Mouse (Mus musculus) B cell, adult 2 months (primary cell): ENCODE measurements around the gene Gm17482.

Source experiments
- DNase-seq, 2 experiments: peaks; one replicate each; pipeline ENCODE4 v3.0.0; 2022

Gm17482 gene

GRCm38 (mm10) chr6:115251531-115251985 is 24.4 kb downstream of the Gm17482 start:
- DNase-seq = no peak

DNA sequence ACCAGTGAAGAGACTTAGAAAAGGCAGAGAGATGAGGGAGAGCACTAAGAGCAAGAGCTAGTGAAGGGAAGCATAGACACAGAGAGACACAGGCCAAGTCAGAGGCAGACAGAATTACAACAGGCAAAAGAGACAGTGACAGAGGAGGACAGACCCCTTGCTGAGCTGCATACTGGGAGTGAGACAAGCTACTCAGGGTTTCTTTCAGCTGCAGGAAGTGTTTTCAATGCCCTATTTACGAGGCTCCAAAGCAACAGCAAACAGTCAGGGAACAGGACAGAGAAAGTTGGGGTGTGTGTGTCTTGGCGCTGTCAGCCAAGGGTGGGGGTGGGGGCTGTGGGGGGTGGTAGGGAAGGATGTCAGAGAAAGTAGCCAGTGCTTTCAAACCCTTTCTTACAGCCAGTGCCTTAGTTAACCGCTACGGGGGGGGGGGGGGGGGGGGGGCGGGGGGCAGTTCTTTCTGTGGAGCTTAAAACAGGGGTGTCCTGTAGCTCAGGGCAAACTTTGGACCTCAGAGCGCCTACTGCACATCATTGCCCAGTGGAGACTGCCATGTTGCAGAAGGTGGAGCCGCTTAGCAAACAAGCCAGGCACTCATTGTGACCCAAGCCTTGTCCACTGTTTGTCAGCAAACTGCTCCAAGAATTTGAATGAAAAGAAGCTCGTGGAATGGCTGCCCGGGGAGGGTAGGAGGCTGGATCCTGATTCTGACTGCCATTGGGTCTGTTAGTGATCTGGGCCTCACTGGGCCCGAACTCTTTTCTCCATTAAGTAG is 25.1 kb downstream of the Gm17482 start, which contains the start of gene Timp4:
Gene Timp4, minus strand, starts transcription at position 107 of the 775 bp plus-strand sequence.
- DNase-seq = no peak

GRCm38 (mm10) chr6:115255171-115255570 is 28.0 kb downstream of the Gm17482 start:
- no peak for DNase-seq

DNA sequence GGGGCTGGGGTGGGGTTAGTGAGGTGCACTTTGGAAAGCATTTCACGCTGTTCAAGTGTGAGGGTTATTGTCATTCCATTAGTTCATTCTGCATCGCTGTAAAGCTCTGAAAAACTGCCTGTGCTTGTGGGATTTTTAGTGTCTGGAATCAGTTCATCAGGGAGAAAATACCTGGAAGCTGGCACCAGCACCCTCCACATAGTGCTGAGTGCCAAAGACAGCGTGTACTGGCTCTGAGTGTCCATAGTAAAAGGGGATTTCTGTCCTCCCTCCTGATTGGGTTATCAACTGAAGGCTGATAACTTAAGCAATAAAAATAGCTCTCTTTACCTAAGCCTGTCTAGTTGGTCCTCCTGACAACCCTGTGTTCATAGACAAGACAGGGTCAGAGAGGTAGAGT is 33.4 kb downstream of the Gm17482 start:
- no peak for DNase-seq

GRCm38 (mm10) chr6:115266791-115267190 is 39.6 kb downstream of the Gm17482 start:
- DNase-seq = no peak

DNA sequence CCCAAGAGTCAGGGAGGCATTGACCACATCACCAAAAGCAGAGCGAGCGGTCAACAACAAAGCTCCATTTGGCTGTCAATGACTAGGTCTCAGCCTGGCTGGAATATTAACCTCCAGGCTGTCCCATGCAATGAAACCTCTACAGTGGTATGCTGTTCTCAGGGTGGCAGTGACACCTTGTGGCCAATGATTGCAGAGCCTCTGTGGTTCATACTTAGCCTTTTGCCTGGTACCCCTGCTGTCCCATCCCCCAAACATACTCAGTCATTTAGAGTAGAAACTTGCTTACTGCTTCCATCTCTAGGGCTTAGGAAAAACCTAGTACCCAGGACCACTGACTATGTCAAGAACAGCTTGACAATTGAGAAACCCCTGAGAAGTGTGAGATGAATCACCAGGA is 40.8 kb downstream of the Gm17482 start:
- DNase-seq = peak; percentile 4 to 15

GRCm38 (mm10) chr6:115268551-115269385 is 41.6 kb downstream of the Gm17482 start:
- DNase-seq = no peak

DNA sequence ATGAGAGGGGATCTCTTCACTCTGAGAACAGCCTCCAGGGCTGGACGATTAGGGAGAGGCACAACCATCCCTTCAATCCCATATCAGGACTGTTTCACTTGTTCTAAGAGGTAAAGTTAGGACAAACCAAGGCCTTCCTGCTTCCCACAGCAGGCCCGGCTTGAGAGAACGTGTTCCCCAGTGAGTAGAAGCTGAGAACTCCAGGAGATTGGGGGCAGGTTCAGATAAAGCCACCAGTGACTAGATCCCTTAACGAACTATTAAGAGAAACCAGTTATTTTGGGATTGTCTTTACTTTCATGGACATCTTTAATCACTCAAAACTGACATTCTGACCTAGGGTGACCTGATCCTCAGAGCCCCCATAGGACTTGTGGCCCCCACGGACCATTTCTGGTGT is 42.4 kb downstream of the Gm17482 start:
- DNase-seq = no peak

DNA sequence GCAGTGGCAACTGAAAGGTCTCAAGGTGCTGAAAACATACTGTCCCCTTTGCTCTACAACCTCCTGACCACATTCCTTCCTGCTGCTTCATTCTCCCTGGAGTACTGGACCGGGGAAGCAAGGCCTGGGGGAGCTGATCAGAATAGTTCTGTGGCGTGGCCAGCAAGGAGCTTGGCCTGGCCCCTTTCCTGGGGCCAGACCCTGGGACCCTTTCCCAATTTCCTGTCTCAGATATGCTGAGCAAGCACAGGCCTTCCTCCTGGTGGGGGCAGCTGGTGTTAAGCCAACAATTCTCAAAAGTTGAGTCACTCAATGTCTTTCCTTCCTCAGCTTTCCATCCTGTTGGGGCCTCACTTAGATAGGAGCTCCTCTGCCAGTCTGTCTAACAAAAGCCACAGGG is 42.9 kb downstream of the Gm17482 start:
- DNase-seq = no peak

GRCm38 (mm10) chr6:115271326-115271725 is 44.2 kb downstream of the Gm17482 start:
- DNase-seq = no peak

- DNase-seq = no peak
These were observed 44.7 kb downstream of the Gm17482 start for GRCm38 (mm10) chr6:115271866-115272271.

- no peak for DNase-seq
These were observed 46.2 kb downstream of the Gm17482 start for GRCm38 (mm10) chr6:115273346-115273745.

- DNase-seq = no peak
These were observed 47.6 kb downstream of the Gm17482 start for GRCm38 (mm10) chr6:115274705-115275104.

DNA sequence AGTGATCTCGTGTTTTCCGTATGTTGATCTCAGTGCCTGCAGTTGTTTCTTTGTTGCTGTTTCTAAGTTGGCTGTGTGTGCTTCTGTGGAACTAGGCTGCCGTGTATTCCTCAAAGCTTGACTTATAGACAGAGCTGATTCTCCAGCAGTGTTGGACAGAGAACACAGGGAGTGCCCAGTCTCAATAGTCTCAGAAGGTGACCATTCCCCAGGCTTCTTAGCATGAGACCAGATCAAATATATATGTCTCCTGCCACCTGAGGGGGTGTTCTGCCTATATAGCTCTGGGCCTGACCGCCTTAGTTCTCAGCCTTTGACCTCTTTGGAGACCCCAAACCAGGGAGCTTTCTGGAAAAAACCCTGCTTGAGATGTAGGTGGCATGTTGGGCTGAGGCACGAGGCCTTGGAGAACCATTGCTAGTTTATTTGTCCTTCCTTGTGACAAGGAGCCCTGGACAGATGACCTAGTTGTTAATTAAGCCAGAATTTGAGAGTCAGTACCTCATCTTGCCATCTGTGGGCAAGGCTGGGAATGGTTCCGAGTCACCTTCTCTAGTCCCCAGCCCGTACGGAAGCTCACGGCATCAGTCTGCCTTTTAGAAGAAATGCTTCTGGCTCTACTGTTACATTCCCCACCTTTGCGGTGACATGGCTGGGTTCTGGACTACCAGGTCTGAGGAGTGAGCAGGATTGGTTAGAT is 48.1 kb downstream of the Gm17482 start:
- no peak for DNase-seq

GRCm38 (mm10) chr6:115278086-115278485 is 50.9 kb downstream of the Gm17482 start:
- no peak for DNase-seq

GRCm38 (mm10) chr6:115279639-115280038 is 52.5 kb downstream of the Gm17482 start:
- no peak for DNase-seq

DNA sequence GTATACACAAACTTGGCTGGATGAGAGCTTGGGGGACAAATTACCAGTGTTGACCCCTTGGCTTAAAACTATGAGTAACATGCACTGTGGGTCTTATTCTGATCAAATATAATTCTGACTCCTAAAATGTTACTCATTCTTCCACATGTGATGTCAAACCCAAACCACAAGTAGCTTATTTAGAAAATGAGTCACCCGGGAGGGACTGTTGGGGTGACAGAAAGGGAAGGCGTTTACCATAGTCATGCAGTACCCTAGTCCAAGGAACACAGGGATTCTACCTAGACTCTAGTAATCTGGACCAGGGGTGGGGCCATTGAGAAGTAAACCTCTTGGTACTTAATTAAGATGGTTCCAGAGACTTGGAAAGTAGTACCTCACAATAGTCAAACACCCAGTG is 57.0 kb downstream of the Gm17482 start:
- DNase-seq = no peak

- no peak for DNase-seq
These were observed 59.3 kb downstream of the Gm17482 start for GRCm38 (mm10) chr6:115286441-115286840.

DNA sequence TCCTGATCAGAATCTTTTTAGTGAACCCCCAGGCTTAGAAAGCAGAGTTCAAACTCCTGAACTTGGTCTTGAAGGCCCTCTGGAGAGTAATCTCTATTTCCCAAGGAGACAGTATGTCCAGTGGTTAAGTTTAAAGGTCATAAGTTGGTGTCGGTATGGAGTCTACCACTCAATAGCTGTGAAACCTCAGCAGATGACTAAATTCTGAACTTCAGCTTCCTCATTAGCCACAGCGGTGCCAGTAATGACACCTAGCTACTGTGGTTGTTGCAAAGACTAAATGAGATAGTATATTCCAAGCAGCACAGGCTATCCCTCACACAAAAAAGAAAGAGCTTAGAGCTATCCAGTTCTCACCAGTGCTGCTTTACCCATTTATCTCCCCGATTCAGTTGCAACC is 61.1 kb downstream of the Gm17482 start:
- DNase-seq = no peak

DNA sequence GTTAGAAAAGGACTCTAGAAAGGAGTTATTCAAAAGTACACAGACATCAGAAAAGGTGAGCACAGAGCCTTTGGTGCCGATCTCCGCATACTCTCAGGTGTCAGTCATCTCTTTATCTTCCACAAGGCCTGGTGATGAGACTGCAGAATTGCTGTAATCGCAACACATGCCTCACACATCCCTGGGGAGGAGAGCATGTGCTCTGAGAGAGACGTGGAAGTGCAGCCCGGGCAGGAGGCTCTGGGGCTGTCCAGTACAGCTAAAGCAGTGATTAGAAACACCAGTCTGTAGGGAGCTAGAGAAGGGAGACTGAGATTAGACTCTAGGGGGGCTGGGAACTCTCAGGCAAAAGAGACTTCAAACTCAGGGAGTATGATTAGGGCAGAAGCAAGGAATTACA is 63.4 kb downstream of the Gm17482 start:
- no peak for DNase-seq

DNA sequence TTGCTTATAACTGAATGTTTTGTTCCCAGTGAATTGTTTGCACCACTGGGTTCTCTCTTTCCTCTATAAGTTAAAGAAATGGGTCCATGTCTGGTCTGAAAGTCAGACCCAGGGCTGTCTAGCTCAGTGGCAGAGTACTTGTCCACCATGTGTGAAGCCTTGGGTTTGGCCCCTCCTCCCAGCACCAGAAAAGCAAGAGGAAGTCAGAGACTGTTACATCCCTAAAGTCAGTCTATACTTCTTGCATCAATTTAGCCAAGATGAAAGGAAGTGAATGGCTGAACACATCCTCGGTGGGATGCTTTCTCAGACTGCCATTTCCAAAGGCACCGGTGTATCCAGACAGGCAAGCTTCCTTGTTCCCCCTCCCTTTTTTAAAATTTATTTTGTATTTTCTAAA is 63.9 kb downstream of the Gm17482 start:
- no peak for DNase-seq

DNA sequence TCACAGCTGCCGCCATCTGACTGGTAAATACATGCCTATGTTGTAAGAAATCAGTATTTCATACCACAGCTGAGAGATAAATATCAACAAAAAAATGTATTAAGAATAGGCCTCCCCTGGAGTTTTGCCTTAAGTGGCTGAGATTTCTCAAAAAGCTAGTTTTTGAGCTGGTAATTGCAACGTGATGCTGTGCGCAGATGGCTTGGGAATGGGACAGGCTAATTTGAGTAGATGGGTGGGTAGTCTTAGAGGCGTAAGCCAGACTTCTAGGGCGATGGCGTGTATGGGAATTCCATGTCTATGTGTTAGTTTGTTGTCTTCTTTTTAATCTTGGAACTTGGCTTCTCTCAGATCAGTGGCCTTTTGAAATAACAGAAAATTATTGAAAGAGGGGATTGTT is 64.7 kb downstream of the Gm17482 start:
- DNase-seq = no peak

DNA sequence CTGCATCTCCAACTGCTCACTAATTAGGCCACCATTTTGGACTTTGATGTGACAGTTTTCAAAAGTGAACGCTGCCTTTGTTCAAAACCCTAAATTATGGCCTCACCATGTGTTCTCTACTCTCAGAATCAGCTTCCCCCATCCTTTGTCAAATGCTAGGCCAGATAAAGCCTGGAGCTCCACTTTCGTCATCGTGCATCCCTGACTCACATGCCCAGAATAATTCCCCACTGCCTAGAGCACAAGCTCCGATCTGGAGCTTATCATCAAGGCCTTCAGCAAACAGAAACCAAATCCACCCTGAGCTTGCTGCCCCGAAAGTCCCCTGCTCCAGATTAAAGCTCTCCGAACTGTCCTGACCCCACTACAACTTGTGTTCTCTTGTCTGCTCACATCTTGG is 65.5 kb downstream of the Gm17482 start:
- no peak for DNase-seq
